Mouse (Mus musculus) splenic B cell, adult 2 months (primary cell): ENCODE measurements around the gene Gm11568.
"Not testable (repeated sequence)": the region's sequence is repeated elsewhere in the genome, so short reads cannot be mapped to it uniquely, and the experiment has no call there.

ENCODE experiments used
- DNase-seq: peaks from one replicate; pipeline ENCODE4 v3.0.0-alpha.2; 2011; ENCODE audit warnings: low read depth, low spot score
- H3K27me3 ChIP-seq: 2 replicates; pipeline ENCODE4 v1.6.1; 2012; ENCODE audit warnings: mild to moderate bottlenecking, low read length, moderate library complexity, mixed read lengths; ENCODE audit not compliant: control insufficient read depth, poor library complexity, insufficient read depth, severe bottlenecking
- H3K36me3 ChIP-seq: 2 replicates; pipeline ENCODE4 v1.6.1; 2012; ENCODE audit warnings: mild to moderate bottlenecking, low read length, moderate library complexity, mixed read lengths; ENCODE audit not compliant: control insufficient read depth, poor library complexity, insufficient read depth, severe bottlenecking

The Gm11568 gene

DNA sequence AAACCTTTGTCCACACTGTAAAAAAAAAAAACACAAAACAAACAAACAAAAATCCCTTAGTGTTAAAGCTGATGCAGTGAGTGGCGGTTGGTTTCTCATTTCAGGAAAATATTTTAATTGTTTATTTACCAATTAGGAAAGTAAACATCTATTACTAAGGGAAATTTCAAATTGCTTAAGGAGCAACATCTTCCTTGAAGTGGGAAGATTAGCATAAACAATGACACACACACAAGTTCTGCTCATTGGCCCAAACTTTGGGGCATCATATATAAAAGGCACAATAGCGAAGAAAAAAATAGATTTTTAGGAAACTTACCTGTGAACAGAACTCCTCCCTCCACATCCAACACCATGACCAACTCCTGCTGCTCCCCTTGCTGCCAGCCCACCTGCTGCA, at the start of gene Gm11568:
Gm11568 (plus strand) TSS at position 301 of the 400 bp plus-strand sequence.
- Histone ChIP-seq H3K27me3 (no peaks in the 10 kb centered on the region), H3K36me3 (no peaks in the 10 kb centered on the region)
- no peak for DNase-seq

DNA sequence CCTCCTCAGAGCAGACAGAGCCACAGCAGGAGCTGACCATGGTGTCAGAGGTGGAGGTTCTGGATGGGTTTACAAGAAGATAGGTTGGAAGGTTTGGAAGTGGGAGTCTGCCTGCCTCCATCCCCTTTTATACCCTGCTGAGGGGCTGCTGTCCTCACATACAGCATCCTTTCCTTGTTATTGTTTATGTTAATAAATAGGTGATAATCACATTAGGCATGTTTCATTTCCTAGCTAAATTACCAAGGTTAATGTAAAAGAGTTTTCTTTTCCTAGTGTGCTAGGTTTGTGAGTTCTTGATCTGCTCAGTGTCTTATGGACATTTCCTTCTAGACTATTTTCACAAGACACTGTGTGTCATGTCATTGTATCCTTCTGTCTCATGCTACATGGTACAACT, 47.9 kb upstream of the Gm11568 start, which contains the start of gene Krtap4-13:
Krtap4-13 (minus strand) TSS at position 101 of the 400 bp plus-strand sequence.
- H3K36me3 ChIP-seq, DNase-seq, H3K27me3 ChIP-seq: not testable (repeated sequence)

GRCm38 (mm10) chr11:99815566-99815965, 42.2 kb upstream of the Gm11568 start, which contains the start of gene Gm11564:
Gm11564 (minus strand) TSS chr11:99815666.
- not testable (repeated sequence) for DNase-seq, H3K27me3 ChIP-seq, H3K36me3 ChIP-seq

- Histone ChIP-seq H3K36me3 (no peaks in the 10 kb centered on the region), H3K27me3 (no peaks in the 10 kb centered on the region)
- DNase-seq: no peak
Measured at GRCm38 (mm10) chr11:99837966-99838365, 19.8 kb upstream of the Gm11568 start, which contains the start of gene 2300003K06Rik. 2300003K06Rik (minus strand) TSS chr11:99838066.

- DNase-seq: no peak
- H3K27me3 ChIP-seq: no peaks in the 10 kb centered on the region
- H3K36me3 ChIP-seq: no peaks in the 10 kb centered on the region
Measured at GRCm38 (mm10) chr11:99842185-99842584, 15.5 kb upstream of the Gm11568 start.

- Histone ChIP-seq H3K36me3 (no peaks in the 10 kb centered on the region), H3K27me3 (no peaks in the 10 kb centered on the region)
- no peak for DNase-seq
Measured at GRCm38 (mm10) chr11:99846746-99847145, 11.0 kb upstream of the Gm11568 start.

DNA sequence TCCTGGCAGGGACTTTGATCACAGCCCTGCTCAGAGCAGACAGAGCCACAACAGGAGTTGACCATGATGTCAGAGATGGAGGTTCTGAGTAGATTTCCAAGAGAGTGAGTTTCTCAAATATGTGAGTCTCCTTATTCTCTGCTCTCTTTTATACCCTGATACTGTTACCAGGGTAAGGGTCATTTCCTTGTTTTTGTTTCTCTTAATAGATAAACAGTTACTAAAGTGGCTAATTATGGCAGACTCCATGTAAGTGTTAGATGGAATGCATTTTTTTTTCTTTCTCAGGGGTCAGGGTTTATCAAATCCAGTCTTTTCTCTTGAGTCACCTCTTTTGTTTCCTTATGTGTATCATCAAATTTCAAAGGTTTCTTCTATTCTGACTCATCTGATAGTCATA, 6.2 kb upstream of the Gm11568 start, which contains the start of gene Krtap4-16:
Krtap4-16 (minus strand) TSS at position 101 of the 400 bp plus-strand sequence.
- H3K27me3 ChIP-seq: no peaks in the 10 kb centered on the region
- H3K36me3 ChIP-seq: no peaks in the 10 kb centered on the region
- no peak for DNase-seq

DNA sequence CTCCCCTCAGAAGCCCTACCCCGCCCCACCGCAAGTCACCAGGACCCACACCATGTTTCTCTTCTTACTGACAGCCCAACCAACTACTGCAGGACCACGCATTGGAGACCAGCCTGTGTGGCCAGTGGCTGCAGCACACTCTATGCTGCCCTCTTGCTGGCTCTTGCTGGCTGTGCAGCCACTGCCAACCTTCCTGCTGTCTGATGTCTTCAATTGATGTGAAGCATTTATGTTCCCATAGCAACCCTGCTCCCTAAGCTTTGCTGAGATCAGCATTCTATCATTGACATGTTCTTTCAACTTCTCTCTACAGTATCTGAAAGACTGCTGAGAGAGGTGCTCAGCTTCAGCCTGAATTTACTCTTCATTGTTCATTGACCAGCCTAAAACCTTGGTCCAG, 3.6 kb upstream of the Gm11568 start:
- H3K36me3 ChIP-seq: no peaks in the 10 kb centered on the region
- H3K27me3 ChIP-seq: no peaks in the 10 kb centered on the region
- DNase-seq: no peak

GRCm38 (mm10) chr11:99858761-99859160, 1.0 kb downstream of the Gm11568 start:
- no peaks in the 10 kb centered on the region for H3K27me3 ChIP-seq
- no peak for DNase-seq
- no peaks in the 10 kb centered on the region for H3K36me3 ChIP-seq

DNA sequence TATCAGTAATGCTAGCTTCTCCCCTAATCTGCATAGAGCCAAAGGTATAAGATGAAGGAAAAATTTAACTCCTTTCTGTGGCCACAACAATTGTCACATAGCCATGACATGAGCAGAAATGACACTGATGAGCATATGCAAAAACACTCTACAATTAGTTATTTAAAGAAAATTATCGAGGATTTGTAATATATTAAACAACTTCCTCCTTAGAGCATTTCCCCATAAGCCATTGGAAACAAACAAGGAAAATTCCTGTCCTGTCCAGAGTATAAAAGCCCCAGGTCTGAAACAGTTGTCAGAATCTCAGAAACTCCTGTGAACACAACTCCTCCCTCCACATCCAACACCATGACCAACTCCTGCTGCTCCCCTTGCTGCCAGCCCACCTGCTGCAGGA, 6.5 kb downstream of the Gm11568 start, which contains the start of gene Gm11559:
Gm11559 (plus strand) TSS at position 301 of the 400 bp plus-strand sequence.
- H3K36me3 ChIP-seq, DNase-seq, H3K27me3 ChIP-seq: not testable (repeated sequence)

GRCm38 (mm10) chr11:99873089-99873488, 15.4 kb downstream of the Gm11568 start, which contains the start of gene Krtap9-1:
Krtap9-1 (plus strand) TSS chr11:99873389.
- not testable (repeated sequence) for H3K27me3 ChIP-seq, H3K36me3 ChIP-seq, DNase-seq

DNA sequence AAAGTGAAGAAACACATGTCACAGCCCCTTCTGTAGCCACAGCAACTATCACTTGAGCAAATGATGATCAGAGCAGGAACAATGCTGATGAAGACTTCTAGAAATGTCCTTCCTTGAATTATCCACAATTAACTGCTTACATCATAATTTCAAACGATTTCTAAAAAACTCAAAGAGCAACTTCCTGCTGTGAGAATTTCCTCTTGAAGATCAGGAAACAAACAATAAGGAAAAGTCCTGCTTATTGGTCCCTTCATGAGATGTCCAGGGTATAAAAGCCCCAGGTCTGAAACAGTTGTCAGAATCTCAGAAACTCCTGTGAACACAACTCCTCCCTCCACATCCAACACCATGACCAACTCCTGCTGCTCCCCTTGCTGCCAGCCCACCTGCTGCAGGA, 21.2 kb downstream of the Gm11568 start, which contains the start of gene Gm11567:
Gm11567 (plus strand) TSS at position 301 of the 400 bp plus-strand sequence.
- not testable (repeated sequence) for DNase-seq, H3K36me3 ChIP-seq, H3K27me3 ChIP-seq

DNA sequence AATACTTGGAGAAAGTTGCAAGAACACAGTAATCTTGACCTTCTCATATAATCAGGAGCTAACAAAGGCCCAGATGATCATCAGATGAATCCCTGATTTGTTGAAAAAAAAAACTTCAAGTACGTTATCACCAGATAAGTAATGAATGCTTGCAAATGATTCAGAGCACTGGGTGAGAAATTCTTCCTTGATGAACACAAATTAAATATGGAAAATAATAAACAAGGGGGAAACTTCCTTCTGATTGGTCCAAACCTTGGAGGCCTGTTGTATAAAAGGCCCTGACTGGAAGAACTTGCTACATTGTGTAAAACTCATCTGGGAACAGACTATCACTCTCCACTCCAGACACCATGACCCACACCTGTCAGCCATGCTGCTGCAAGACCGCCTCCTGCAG, 49.9 kb downstream of the Gm11568 start, which contains the start of gene Krtap31-1:
Krtap31-1 (plus strand) TSS at position 301 of the 400 bp plus-strand sequence.
- Histone ChIP-seq H3K27me3 (no peaks in the 10 kb centered on the region), H3K36me3 (no peaks in the 10 kb centered on the region)
- DNase-seq: no peak
